Mouse (Mus musculus) urinary bladder, adult 2 months (tissue): ENCODE measurements around the gene Olfr344. TPM values are rescaled to one million over a fixed set of nuclear protein-coding genes. Genes with fewer than 3 reads are reported as not detected.

Experiments
- DNase-seq: peaks from one replicate; pipeline ENCODE4 v3.0.0; 2022; ENCODE audit warnings: low spot score
- polyA plus RNA-seq: library from polyadenylated mRNA; depleted of rRNA; stranded (reverse); fragments of >200 nt; gene quantifications from 2 replicates; pipeline ENCODE4 v1.2.3, GENCODE M21; 2012; rRNA removed

Olfr344 gene
- polyA plus RNA-seq: not detected in 2 replicates

DNA sequence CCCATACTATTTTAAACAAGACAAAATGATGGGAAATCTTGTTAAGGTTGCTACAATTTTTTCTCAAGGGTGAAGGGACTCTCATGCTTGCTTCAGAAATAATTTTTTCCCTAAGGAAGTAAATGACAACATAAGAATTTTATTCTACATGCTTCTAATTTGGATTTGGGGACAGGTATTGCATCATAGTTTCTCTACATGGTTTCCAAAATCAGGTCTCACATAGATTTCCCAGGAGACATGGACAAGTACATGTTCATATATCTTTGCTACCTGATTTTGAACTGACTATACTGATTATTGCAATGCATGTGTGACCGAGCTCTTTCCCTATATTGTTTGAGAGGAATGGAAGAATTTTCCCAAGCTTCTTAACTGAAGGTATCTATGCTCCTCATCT is at the start of gene Olfr344:
Gene Olfr344 (plus strand): TSS at position 301 of the 400 bp plus-strand sequence.
- DNase-seq: no peak

DNA sequence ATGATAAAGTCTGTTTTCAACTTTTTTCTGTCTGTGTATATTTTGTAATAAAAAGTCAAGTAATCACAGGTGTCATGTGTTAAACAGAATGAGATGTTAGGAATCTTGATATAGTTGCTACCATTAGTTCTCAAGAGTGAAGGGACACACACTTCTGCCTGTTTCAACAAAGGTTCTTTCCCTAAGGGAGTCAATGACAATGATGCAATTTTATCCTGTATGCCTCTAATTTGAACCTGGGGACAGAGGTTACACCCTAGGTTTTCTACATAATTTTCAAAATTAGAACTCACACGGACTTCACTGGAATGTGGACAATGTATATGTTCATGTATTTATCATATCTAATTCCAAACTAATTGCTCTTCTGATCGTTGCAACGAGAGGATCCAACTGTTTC is 41.8 kb upstream of the Olfr344 start, which contains the start of gene Olfr342:
Gene Olfr342 (plus strand): TSS at position 301 of the 400 bp plus-strand sequence.
- DNase-seq: no peak

DNA sequence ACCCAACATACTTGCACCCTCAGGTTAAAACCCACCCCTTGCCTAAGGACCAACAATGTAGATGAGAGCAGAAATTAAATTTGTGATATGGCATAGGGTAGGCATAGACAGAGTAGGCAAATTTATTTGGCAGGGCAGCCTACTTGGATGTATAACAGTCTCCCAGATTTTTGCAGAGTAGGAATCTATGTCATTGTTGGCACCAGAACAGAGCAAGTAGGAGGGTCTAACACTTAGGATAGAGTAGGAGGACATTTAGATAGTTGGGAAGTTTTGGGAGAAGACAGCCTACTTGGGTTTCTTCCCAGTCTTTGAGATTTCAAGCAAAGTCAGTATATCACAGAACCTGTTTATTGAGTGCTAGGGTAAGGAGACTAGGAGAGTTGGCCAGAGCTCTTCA is 1.3 kb upstream of the Olfr344 start:
- no peak for DNase-seq

DNA sequence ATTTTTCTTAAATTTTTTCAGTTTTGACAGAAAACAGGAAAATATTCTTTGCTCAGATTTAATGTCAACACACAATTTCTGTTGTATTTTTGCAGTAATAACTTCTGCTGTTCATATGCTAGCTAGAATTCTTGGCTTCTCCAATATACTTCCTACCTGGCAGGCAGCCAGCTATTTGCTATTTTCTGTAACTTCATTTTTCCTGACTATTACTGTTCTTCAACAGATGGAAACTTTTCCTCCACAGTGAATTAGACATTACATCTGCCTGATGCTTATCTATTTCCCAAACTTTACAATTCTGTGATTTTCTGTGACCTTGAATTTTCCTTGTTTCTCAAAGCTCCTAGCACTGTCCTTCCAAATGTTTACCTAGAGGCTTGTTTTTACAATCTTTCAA is 560 bp downstream of the Olfr344 start:
- DNase-seq: no peak

DNA sequence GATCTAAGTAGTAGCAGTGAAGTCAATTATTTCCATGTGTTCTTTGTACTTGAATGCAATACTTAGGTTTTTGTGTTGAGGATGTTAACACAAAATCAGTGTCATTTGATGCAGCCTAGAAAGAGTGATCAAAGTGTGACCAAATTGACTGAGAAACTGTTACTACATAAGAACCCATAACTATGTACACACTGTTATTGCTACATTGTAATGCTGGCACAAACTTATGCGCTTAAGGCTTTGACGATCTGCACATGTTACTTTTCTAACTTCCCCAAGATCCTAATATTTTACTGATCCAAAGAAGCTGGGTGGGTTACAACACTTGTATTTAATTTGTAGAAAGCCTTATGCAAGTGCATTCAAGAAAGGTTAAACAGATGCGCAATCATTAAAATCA is 1.4 kb downstream of the Olfr344 start:
- DNase-seq: no peak

Other genes with a start within 250 kb of the Olfr344 start
- not detected in 2 replicates for gene Olfr338, start 193.1 kb upstream of the Olfr344 start, polyA plus RNA-seq
- gene Olfr339, start 147.7 kb upstream of the Olfr344 start, polyA plus RNA-seq: not detected in 2 replicates
- gene Olfr340, start 114.1 kb upstream of the Olfr344 start, polyA plus RNA-seq: not detected in 2 replicates
- gene Olfr341, start 84.2 kb upstream of the Olfr344 start, polyA plus RNA-seq: not detected in 2 replicates
- not detected in 2 replicates for gene Olfr342, start 41.7 kb upstream of the Olfr344 start, polyA plus RNA-seq
- gene Olfr345, start 73.4 kb downstream of the Olfr344 start, polyA plus RNA-seq: not detected in 2 replicates
- not detected in 2 replicates for gene Olfr346, start 119.1 kb downstream of the Olfr344 start, polyA plus RNA-seq
- not detected in 2 replicates for gene Olfr347, start 165.2 kb downstream of the Olfr344 start, polyA plus RNA-seq
- gene Olfr348, start 217.6 kb downstream of the Olfr344 start, polyA plus RNA-seq: not detected in 2 replicates
- gene Olfr50, start 223.9 kb downstream of the Olfr344 start, polyA plus RNA-seq: not detected in 2 replicates